Mouse (Mus musculus) Patski (cell line): ENCODE measurements around the gene Mapre1. TPM values are rescaled to one million over a fixed set of nuclear protein-coding genes. Genes with fewer than 3 reads are reported as not detected.

Experiments used
- ATAC-seq: fragments of 100-300 bp; one replicate; pipeline ENCODE4 v1.8.0; 2021
- CTCF ChIA-PET: fragments of 350-600 bp; sonication (Branson Sonifier 250); formaldehyde crosslinking; loops from one replicate; lab custom pipeline; 2022; ENCODE audit warnings: inconsistent platforms; lab: Charles Lee
- POLR2A ChIA-PET: fragments of 350-600 bp; sonication (Branson Sonifier 250); formaldehyde crosslinking; loops from one replicate; lab custom pipeline; 2022; ENCODE audit warnings: antibody characterized with exemption, inconsistent platforms; lab: Charles Lee
- DNase-seq: peaks from one replicate; pipeline ENCODE4 v3.0.0-alpha.2; 2011; ENCODE audit warnings: low read depth, low spot score
- H3K27me3 ChIP-seq: fragments of 371-371 bp; one replicate; pipeline ENCODE4 v1.5.1; 2021
- CTCF ChIP-seq: fragments of 100-300 bp; IDR thresholded peaks from one replicate; pipeline ENCODE4 v1.5.1; 2021
- in situ Hi-C: fragments of 300-500 bp; cut with MboI; formaldehyde crosslinking; loops from 3 replicates; pipeline ENCODE4 v1.11.1; 2018; ENCODE audit warnings: low pct_unique_long_range_greater_than_20kb, mixed read lengths
- polyA plus RNA-seq: library from polyadenylated mRNA; unstranded; gene quantifications from one replicate; pipeline ENCODE4 v1.2.3, GENCODE M21; 2021

Mapre1 gene
- polyA plus RNA-seq, 1 experiment from 2014 or later, result 118 TPM

DNA sequence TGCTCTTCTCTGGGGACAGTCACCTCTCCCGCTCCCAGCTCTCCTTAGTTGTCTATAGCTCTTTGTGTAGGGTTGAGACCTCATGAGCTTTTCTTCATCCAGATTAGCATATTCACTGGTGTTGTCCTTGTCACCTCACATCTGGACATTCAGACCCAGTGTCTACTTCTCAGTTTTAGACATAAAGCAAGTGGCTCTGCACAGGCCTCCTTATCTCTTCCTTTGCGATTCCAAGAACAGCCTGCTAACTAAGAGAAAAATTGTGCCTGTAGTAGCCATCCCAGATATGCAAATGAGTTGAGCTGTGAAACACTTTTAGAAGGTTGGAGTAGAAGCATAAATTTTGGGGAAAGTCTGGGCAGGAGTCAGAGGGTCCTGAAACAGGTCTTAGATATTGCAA, 16.6 kb upstream of the Mapre1 start:
- H3K27me3 ChIP-seq, result peaks cover 4% of the 10 kb centered on the region
- DNase-seq (no peak), ATAC-seq (no peak)
- no peak for TF ChIP-seq CTCF
- in situ Hi-C loops, result no loop called here
- POLR2A ChIA-PET, result no interaction called here
- CTCF ChIA-PET, result no interaction called here

DNA sequence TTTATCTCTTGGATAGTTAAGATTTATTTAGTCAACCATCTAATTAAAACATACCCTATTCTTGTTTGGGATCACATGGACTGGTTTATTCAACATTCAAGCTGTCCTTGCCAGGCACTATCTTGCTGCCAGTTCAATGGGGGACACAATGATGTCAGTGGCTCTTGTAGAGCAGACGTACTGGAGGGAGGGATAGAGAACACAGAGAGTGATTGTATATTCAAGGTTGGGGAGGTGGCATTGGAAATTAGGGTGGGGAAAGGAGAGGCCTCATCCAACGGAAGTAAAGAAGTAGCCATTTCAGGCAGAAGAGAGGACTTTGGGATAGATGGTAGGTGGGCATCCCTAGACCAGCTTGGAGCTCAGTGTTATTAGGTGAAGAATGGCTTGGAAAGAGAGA, 16.2 kb upstream of the Mapre1 start:
- ATAC-seq (no peak), DNase-seq (no peak)
- in situ Hi-C loops, result no loop called here
- TF ChIP-seq CTCF, result no peak
- peaks cover 4% of the 10 kb centered on the region for H3K27me3 ChIP-seq
- CTCF ChIA-PET, result no interaction called here
- POLR2A ChIA-PET, result no interaction called here

GRCm38 (mm10) chr2:153725291-153725690, 15.8 kb upstream of the Mapre1 start:
- in situ Hi-C loops, result no loop called here
- POLR2A ChIA-PET, result no interaction called here
- no peak for TF ChIP-seq CTCF
- ATAC-seq, result no peak
- peaks cover 4% of the 10 kb centered on the region for H3K27me3 ChIP-seq
- no peak for DNase-seq
- CTCF ChIA-PET, result no interaction called here

DNA sequence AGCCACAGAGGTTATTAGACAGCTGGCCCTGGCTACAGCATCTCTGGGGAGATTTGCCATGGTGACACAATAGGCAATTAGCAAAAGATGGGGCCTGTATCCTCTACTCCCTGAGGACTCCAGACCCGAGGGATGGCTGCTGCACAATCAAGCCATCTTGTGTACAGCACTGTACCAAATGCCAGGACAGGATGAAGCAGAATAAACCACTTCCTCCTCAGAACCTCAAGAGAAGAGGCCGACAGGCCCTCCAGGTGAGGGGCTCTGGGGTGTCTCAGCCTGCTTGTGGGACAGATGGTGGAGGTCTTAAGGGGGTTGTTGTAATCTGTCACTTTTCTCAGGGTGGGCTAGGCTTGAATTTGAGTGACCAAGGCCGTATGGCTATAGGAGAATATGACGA, 7.0 kb upstream of the Mapre1 start:
- POLR2A ChIA-PET, result no interaction called here
- CTCF ChIA-PET, result no interaction called here
- TF ChIP-seq CTCF, result no peak

DNA sequence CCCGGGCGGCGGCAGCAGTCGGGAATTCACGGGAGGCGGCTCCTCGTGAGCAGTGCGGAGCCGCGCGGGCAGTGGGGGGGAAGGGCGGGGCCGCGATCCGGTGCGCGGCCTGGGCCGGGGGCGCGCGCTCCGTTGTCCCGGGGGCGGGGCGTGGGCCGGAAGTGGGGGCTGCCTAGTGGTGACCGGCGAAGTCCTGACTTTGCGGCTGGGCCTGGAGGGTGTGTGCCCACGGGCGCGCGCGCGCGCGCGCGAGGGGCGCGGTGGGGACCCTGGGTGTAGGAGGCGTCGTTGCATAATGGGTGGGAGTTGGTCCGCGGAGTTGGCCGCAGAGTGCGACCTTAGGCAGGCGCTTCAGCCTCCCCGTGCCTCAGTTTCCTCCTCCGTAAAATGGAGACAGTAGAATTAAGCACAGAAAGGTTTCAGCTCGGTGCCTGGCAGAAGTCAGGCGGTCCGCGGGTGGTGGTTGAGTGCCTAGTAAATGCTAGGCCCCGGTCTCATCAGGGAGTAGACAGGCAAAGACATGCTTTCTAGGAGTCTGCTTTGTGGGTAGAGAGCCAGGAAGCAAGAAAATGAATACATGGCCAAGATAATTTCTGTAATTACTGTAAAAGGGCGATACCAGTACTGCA, 477 bp downstream of the Mapre1 start:
- DNase-seq (no peak), ATAC-seq (peak; percentile 66)
- H3K27me3 ChIP-seq, result no peaks in the 10 kb centered on the region
- in situ Hi-C loops, result no loop called here
- ChIA-PET POLR2A (interaction anchor here (1.4 kb wide), 1 partner anchor 9 kb away, joined by 4 read pairs; no protein-coding TSS in a partner anchor), CTCF (interaction anchor here (0.9 to 1.9 kb wide), 2 partner anchors 11 to 24 kb away, joined by 3 to 4 read pairs; no protein-coding TSS in a partner anchor)
- TF ChIP-seq CTCF, result no peak

More for the DNA sequence above, 7.0 kb upstream of the Mapre1 start:
- DNase-seq, result no peak
- no peaks in the 10 kb centered on the region for H3K27me3 ChIP-seq
- ATAC-seq, result no peak
- in situ Hi-C loops, result no loop called here

DNA sequence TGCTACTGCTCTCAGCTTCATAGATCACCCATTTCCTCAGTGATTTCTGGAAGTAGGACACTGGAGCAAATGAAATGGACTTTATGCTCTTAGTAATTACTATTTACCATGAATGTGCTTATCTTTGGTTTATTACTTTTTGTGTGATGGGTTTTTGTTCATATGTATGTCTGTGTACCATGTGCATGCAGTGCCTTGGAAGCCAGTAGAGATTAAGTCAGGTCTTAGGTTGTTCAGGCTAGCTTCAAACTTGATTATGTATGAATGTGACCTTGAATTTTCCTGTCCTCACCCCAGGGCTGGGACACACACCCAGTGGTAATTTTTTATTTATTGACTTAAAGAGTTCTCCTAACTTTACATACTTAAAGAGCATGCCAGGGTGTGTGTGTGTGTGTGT, 6.9 kb downstream of the Mapre1 start:
- TF ChIP-seq CTCF, result no peak
- in situ Hi-C loops, result no loop called here
- DNase-seq, result no peak
- no peaks in the 10 kb centered on the region for H3K27me3 ChIP-seq
- no peak for ATAC-seq
- ChIA-PET POLR2A (no interaction called here), CTCF (no interaction called here)

DNA sequence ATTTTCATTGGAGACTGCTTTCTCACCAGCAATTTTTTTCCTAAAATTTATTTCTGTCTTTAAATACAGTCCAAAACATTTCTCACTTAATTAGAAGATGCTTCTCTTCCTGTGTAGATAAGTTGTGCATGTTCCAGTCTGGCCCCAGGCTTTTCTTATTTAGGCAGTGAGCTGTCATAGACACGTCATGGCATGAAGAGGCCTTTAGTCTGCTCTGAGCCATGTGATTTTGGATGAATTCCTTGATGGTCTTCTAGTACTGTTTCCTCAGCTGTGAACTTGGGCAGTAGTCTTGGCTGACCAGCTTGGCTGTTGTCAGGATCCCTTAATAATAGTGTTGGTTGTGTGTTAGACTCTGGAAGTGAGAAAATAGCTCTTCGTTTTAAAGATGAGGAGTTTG, 9.3 kb downstream of the Mapre1 start:
- no peaks in the 10 kb centered on the region for H3K27me3 ChIP-seq
- TF ChIP-seq CTCF, result no peak
- in situ Hi-C loops, result no loop called here
- ChIA-PET POLR2A (interaction anchor here (0.8 to 1.2 kb wide), 2 partner anchors 8 to 15 kb away, joined by 4 to 6 read pairs; no protein-coding TSS in a partner anchor), CTCF (no interaction called here)
- no peak for ATAC-seq
- no peak for DNase-seq

DNA sequence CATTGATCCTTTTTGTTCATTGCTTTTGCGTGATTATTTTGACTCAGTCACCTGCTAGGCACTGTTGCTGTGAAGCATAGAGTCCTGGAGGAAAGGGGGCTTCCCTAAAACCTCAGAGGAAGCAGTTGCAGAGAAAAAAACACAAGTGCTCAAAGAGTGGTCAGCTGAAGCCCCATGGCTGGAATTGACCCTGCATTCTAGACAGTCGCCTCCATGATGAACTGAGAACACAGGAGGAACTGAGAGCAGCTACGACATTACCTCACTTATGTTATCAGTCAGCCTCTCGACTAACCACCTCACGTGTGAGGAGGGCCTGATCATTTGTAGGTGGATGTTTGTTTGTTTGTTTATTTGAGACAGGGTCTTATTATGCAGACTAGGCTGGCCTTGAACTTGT, 21.0 kb downstream of the Mapre1 start:
- no peak for DNase-seq
- CTCF ChIA-PET, result interaction anchor here (1.3 kb wide), 1 partner anchor 15 kb away, joined by 3 read pairs; no protein-coding TSS in a partner anchor
- ATAC-seq, result no peak

DNA sequence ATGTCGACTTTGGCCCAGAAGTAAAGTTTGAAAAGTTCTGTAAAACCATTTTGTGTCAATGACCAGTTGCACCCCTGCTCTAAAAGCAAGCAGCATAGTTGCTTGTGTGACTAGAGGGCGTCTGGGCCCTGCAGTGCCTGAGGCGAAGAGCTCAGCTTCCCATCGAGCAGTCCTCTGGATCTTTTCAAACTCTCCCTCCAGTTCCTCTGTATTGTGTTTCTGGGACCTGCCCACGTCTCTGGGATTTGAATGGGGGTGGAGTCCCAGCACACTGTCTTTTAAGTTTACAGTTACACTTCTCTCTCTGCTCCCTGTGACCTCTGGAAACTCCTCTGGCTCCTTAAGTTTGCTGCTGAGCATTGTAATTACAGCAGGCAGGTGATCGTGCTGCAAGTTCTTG, 26.4 kb downstream of the Mapre1 start:
- DNase-seq, result no peak
- H3K27me3 ChIP-seq, result no peaks in the 10 kb centered on the region
- in situ Hi-C loops, result no loop called here
- no peak for ATAC-seq
- ChIA-PET POLR2A (no interaction called here), CTCF (no interaction called here)
- no peak for TF ChIP-seq CTCF

More for the DNA sequence above, 21.0 kb downstream of the Mapre1 start:
- H3K27me3 ChIP-seq, result no peaks in the 10 kb centered on the region
- in situ Hi-C loops, result no loop called here
- no peak for TF ChIP-seq CTCF
- POLR2A ChIA-PET, result no interaction called here

DNA sequence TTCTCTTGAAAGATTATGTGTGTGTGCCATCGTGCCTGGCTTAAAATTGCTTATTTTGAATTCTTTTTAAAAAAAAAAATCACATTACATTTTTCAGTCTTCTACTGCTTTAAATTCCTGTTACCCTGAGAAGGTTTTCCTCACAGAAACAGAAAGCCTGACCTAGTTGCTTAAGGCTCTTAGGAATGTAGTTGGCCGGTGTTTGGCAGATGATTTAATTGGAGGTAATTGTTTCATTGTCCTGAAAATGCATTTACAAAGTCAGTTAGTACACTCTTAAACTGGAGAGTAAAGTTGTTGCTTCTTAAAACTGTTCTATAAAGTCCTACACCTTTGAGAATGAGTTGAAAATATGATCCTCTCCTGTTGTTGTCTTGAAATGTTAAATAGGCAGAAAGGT, 27.8 kb downstream of the Mapre1 start:
- DNase-seq (no peak), ATAC-seq (no peak)
- in situ Hi-C loops, result no loop called here
- ChIA-PET POLR2A (no interaction called here), CTCF (interaction anchor here (1.3 kb wide), 1 partner anchor 10 kb away, joined by 3 read pairs; no protein-coding TSS in a partner anchor)
- no peak for TF ChIP-seq CTCF
- H3K27me3 ChIP-seq, result no peaks in the 10 kb centered on the region

- ChIA-PET POLR2A (no interaction called here), CTCF (interaction anchor here (1.1 kb wide), 1 partner anchor 15 kb away, joined by 3 read pairs; no protein-coding TSS in a partner anchor)
- ATAC-seq (no peak), DNase-seq (no peak)
- no peaks in the 10 kb centered on the region for H3K27me3 ChIP-seq
- in situ Hi-C loops, result no loop called here
- no peak for TF ChIP-seq CTCF
Observed at GRCm38 (mm10) chr2:153772950-153773349, 31.9 kb downstream of the Mapre1 start.
